ENCODE assay signal across 27 mouse cellular contexts in the genomic region with DNA sequence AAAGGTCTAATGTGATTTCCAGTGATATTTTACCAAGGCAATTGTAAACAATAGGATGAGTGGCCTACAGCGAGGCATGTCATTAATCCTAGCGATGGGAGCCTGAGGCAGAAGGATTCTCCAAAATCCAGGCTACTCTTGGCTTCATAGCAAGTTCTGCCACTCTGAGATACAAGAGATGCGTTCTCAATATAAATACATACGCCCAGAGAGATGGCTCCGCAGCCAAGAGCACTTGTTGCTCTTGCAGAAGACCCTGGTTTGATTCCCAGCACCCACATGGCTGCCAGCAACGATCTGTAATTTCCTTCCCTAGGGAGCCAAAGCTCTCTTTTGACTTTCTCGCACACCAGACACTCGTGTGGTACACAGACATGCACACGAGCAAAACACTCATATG. TPM values are rescaled to one million over a fixed set of nuclear protein-coding genes. Genes with fewer than 3 reads are reported as not detected.
DNase-seq lines count a peak whose midpoint lies in the region; ATAC-seq and TF ChIP-seq lines count a peak whose summit lies in the region.
"Had no signal": no experiment of that assay in that cellular context is flagged by ENCODE, and none has a peak within 500 bp of the region (broad histone marks: within the 10 kb centered on the region; RNA-seq: fewer than 3 reads in every experiment).

No protein-coding gene starts in this region.

- no peak for TF ChIP-seq EP300 in liver, postnatal 0 days (IDR thresholded peaks at IDR 0.05; ENCODE audit: low read depth)
- no peak for TF ChIP-seq EP300 in stomach, postnatal 0 days (optimal IDR thresholded peaks at IDR 0.05)

- H3K27me3 ChIP-seq in liver, embryonic 13.5 days: no peaks in the 10 kb centered on the region
- H3K27me3 ChIP-seq in liver, postnatal 0 days (ENCODE audit: insufficient read depth, low read length): no peaks in the 10 kb centered on the region
- H3K27me3 ChIP-seq in stomach, embryonic 16.5 days (ENCODE audit: control insufficient read depth, insufficient read depth, low read length): no peaks in the 10 kb centered on the region
- peaks cover 3% of the 10 kb centered on the region; the same call in 1 of the 2 replicates for H3K27me3 ChIP-seq in stomach, postnatal 0 days (ENCODE audit: control insufficient read depth, insufficient read depth, low read length)
- H3K27me3 ChIP-seq: CH12.LX; forebrain, embryonic 13.5 days; intestine, embryonic 15.5 days had no signal

- peaks cover 33% of the 10 kb centered on the region for H3K4me1 ChIP-seq in liver, embryonic 13.5 days (replicated peaks)
- H3K4me1 ChIP-seq in liver, postnatal 0 days (ENCODE audit: insufficient read depth): no peaks in the 10 kb centered on the region
- H3K4me1 ChIP-seq in stomach, embryonic 16.5 days (ENCODE audit: control insufficient read depth, insufficient read depth, low read length): no peaks in the 10 kb centered on the region
- no peaks in the 10 kb centered on the region for H3K4me1 ChIP-seq in stomach, postnatal 0 days (replicated peaks; ENCODE audit: control insufficient read depth, insufficient read depth)
- peaks cover 3% of the 10 kb centered on the region for H3K4me1 ChIP-seq in brown adipose tissue, adult 24 weeks (ENCODE audit: control insufficient read depth, insufficient read depth, insufficient read length, low read length)
- H3K4me1 ChIP-seq: embryonic facial prominence, embryonic 13.5 days; forebrain, embryonic 13.5 days; heart, embryonic 13.5 days; hindbrain, embryonic 10.5 days; hindbrain, embryonic 13.5 days; intestine, embryonic 15.5 days had no signal

- ATAC-seq in liver, embryonic 13.5 days (ENCODE audit: low read depth): no peak
- no peak for ATAC-seq in liver, postnatal 0 days
- no peak for ATAC-seq in stomach, embryonic 16.5 days (ENCODE audit: insufficient read depth, low FRiP score)
- ATAC-seq in stomach, postnatal 0 days (ENCODE audit: low FRiP score, low TSS enrichment): no peak
- ATAC-seq: hindbrain, embryonic 16.5 days; intestine, embryonic 15.5 days had no signal

- peak; percentile 80 for DNase-seq in heart, adult 11 months
- DNase-seq in heart, postnatal 4 days: no peak
- DNase-seq in liver, embryonic 13.5 days: no peak
- DNase-seq in liver, postnatal 0 days: no peak
- no peak for DNase-seq in stomach, postnatal 0 days (ENCODE audit: low spot score)
- DNase-seq: adrenal gland, adult 2 months; adrenal gland, postnatal 14 days; B cell, adult 2 months; cerebellum, adult 11-12 months; cerebellum, adult 8-10 months; cerebellum, postnatal 36 days; embryo, embryonic 11 days; gastrocnemius, postnatal 14 days; heart, postnatal 14 days had no signal

- H3K9me3 ChIP-seq in liver, embryonic 13.5 days (replicated peaks): no peaks in the 10 kb centered on the region
- no peaks in the 10 kb centered on the region for H3K9me3 ChIP-seq in liver, postnatal 0 days (ENCODE audit: low read length)
- no peaks in the 10 kb centered on the region for H3K9me3 ChIP-seq in stomach, embryonic 16.5 days (replicated peaks; ENCODE audit: control insufficient read depth, low read length)
- H3K9me3 ChIP-seq in stomach, postnatal 0 days (ENCODE audit: control insufficient read depth, low read length): no peaks in the 10 kb centered on the region
- H3K9me3 ChIP-seq: embryonic facial prominence, embryonic 10.5 days; embryonic facial prominence, embryonic 13.5 days; forebrain, embryonic 13.5 days; G1E; heart, embryonic 13.5 days; hindbrain, embryonic 10.5 days; hindbrain, embryonic 13.5 days; intestine, embryonic 15.5 days had no signal

- H3K9ac ChIP-seq in liver, embryonic 13.5 days: no peak overlapping the region
- no peak overlapping the region for H3K9ac ChIP-seq in liver, postnatal 0 days (replicated peaks)
- no peak overlapping the region for H3K9ac ChIP-seq in stomach, embryonic 16.5 days (ENCODE audit: low read length)
- no peak overlapping the region for H3K9ac ChIP-seq in stomach, postnatal 0 days (ENCODE audit: low read length)
- H3K9ac ChIP-seq: embryonic facial prominence, embryonic 13.5 days; forebrain, embryonic 13.5 days; heart, embryonic 13.5 days; hindbrain, embryonic 13.5 days; intestine, embryonic 15.5 days had no signal

- WGBS in liver, embryonic 13.5 days (ENCODE audit: insufficient replicate concordance): 84% methylated on average over 9 of the region's 9 CpGs
- WGBS in liver, postnatal 0 days (ENCODE audit: insufficient replicate concordance): 89% methylated on average over 9 of the region's 9 CpGs
- 79% methylated on average over 9 of the region's 9 CpGs for WGBS in stomach, embryonic 16.5 days
- WGBS in stomach, postnatal 0 days: 77% methylated on average over 9 of the region's 9 CpGs

- no peak for TF ChIP-seq CTCF in liver, postnatal 0 days (IDR thresholded peaks at IDR 0.05; ENCODE audit: low read depth)
- no peak for TF ChIP-seq CTCF in stomach, postnatal 0 days (IDR thresholded peaks at IDR 0.05; ENCODE audit: low read depth)

- H3K27ac ChIP-seq in liver, embryonic 13.5 days: peak overlapping the region; percentile 56
- no peak overlapping the region for H3K27ac ChIP-seq in liver, postnatal 0 days (ENCODE audit: low read depth)
- H3K27ac ChIP-seq in stomach, embryonic 16.5 days (ENCODE audit: low read length): no peak overlapping the region
- no peak overlapping the region for H3K27ac ChIP-seq in stomach, postnatal 0 days (replicated peaks)
- H3K27ac ChIP-seq in brown adipose tissue, adult 24 weeks (replicated peaks; ENCODE audit: low read depth, low read length): peak overlapping the region; percentile 30; the same call in 1 of the 2 replicates
- H3K27ac ChIP-seq: embryonic facial prominence, embryonic 10.5 days; embryonic facial prominence, embryonic 13.5 days; forebrain, embryonic 13.5 days; heart, embryonic 13.5 days; hindbrain, embryonic 10.5 days; hindbrain, embryonic 13.5 days; intestine, embryonic 15.5 days had no signal

- no peak overlapping the region for H3K4me3 ChIP-seq in liver, embryonic 13.5 days (replicated peaks)
- no peak overlapping the region for H3K4me3 ChIP-seq in liver, postnatal 0 days (ENCODE audit: low read depth, low read length)
- no peak overlapping the region for H3K4me3 ChIP-seq in stomach, embryonic 16.5 days (replicated peaks; ENCODE audit: low read length)
- no peak overlapping the region for H3K4me3 ChIP-seq in stomach, postnatal 0 days (ENCODE audit: low read depth, low read length)
- H3K4me3 ChIP-seq in brown adipose tissue, adult 24 weeks (ENCODE audit: insufficient read depth, low read depth, low read length): no peak overlapping the region
- H3K4me3 ChIP-seq: embryonic facial prominence, embryonic 10.5 days; embryonic facial prominence, embryonic 13.5 days; erythroblast, embryonic 14.5 days; forebrain, embryonic 13.5 days; heart, embryonic 13.5 days; hindbrain, embryonic 10.5 days; hindbrain, embryonic 13.5 days; intestine, embryonic 15.5 days had no signal

- no peaks in the 10 kb centered on the region for H3K36me3 ChIP-seq in liver, embryonic 13.5 days
- no peaks in the 10 kb centered on the region for H3K36me3 ChIP-seq in liver, postnatal 0 days (replicated peaks; ENCODE audit: insufficient read depth, low read length)
- H3K36me3 ChIP-seq in stomach, embryonic 16.5 days (ENCODE audit: control insufficient read depth, insufficient read depth, low read length): no peaks in the 10 kb centered on the region
- no peaks in the 10 kb centered on the region for H3K36me3 ChIP-seq in stomach, postnatal 0 days (ENCODE audit: control insufficient read depth, insufficient read depth, low read length)
- H3K36me3 ChIP-seq: embryonic facial prominence, embryonic 10.5 days; embryonic facial prominence, embryonic 13.5 days; heart, embryonic 13.5 days; hindbrain, embryonic 10.5 days; hindbrain, embryonic 13.5 days; intestine, embryonic 15.5 days had no signal

- H3K4me2 ChIP-seq in liver, embryonic 13.5 days: no peak overlapping the region
- no peak overlapping the region for H3K4me2 ChIP-seq in liver, postnatal 0 days (ENCODE audit: low read depth, low read length)
- 0 out of 2 replicates have a peak overlapping the region, but pooled peaks have one; percentile 3 for H3K4me2 ChIP-seq in stomach, embryonic 16.5 days (ENCODE audit: low read depth, low read length)
- no peak overlapping the region for H3K4me2 ChIP-seq in stomach, postnatal 0 days (replicated peaks; ENCODE audit: low read depth)
- H3K4me2 ChIP-seq: embryonic facial prominence, embryonic 13.5 days; forebrain, embryonic 13.5 days; heart, embryonic 13.5 days; hindbrain, embryonic 13.5 days; intestine, embryonic 15.5 days had no signal

RNA-seq across cellular contexts. Expression of gene Exoc6, which starts 20.9 kb away (rescaled TPM):
- total RNA-seq in heart, postnatal 4 days (2021): 10 to 100 TPM; 27.6 to 28.3 TPM
- polyA plus RNA-seq in liver, embryonic 13.5 days (2015; fragmentation: Nextera tagmentation; extraction: Ambion mirVana): 34.3 and 41.6 TPM in 2 replicates
- polyA plus RNA-seq in liver, postnatal 0 days (2015; fragmentation: Nextera tagmentation; extraction: Ambion mirVana): 15.2 and 18.9 TPM in 2 replicates
- polyA plus RNA-seq in stomach, embryonic 16.5 days (2015; fragmentation: Nextera tagmentation; extraction: Ambion mirVana): 14.1 and 14.6 TPM in 2 replicates
- polyA plus RNA-seq in stomach, postnatal 0 days (2015; fragmentation: Nextera tagmentation; extraction: Ambion mirVana): 8.7 and 9.0 TPM in 2 replicates
- 15.8 and 18.1 TPM in 2 replicates for polyA plus RNA-seq in brown adipose tissue, adult 24 weeks (2012; ENCODE audit: insufficient read depth, insufficient read length, missing spikeins)

Comparison
In these comparisons a context has a peak if more than half of its experiments do, and no peak if none do; other contexts are left out.
1. H3K27ac ChIP-seq: peak in liver, embryonic 13.5 days (single experiment) and brown adipose tissue, adult 24 weeks (single experiment); none in liver, postnatal 0 days (single experiment), stomach, embryonic 16.5 days (single experiment) and stomach, postnatal 0 days (single experiment).